8 mouse cellular contexts compared by ENCODE assay signal in genomic region chr12:28784355-28784754, GRCm38 (mm10). TPM values are rescaled to one million over a fixed set of nuclear protein-coding genes. Genes with fewer than 3 reads are reported as not detected.
DNase-seq lines count a peak whose midpoint lies in the region; ATAC-seq lines count a peak whose summit lies in the region.

No protein-coding gene starts in this region.

- H3K9me3 ChIP-seq in neural tube, embryonic 13.5 days, result no peaks in the 10 kb centered on the region

- peak; percentile 27 for DNase-seq in embryo, embryonic 10.5 days (ENCODE audit: low spot score)
- DNase-seq in embryo, embryonic 10 days (ENCODE audit: low spot score), result no peak
- peak; percentile 37 for DNase-seq in ovary, postnatal 36 days (ENCODE audit: low spot score)
- DNase-seq in ovary, postnatal 14 days (ENCODE audit: low spot score), result no peak
- DNase-seq in kidney, postnatal 14 days, result peak; percentile 24
- no peak for DNase-seq in gastrocnemius, adult 18-20 months (ENCODE audit: low spot score)

- H3K4me2 ChIP-seq in neural tube, embryonic 13.5 days, result no peak overlapping the region

- WGBS in neural tube, embryonic 13.5 days, result 26% methylated on average over 4 of the region's 4 CpGs

- peaks cover 56% of the 10 kb centered on the region for H3K4me1 ChIP-seq in neural tube, embryonic 13.5 days (replicated peaks)

- no peaks in the 10 kb centered on the region for H3K27me3 ChIP-seq in neural tube, embryonic 13.5 days

- H3K27ac ChIP-seq in neural tube, embryonic 13.5 days (replicated peaks), result peak overlapping the region; percentile 42; the same call in 1 of the 2 replicates

- no peak overlapping the region for H3K4me3 ChIP-seq in neural tube, embryonic 13.5 days

- no peaks in the 10 kb centered on the region for H3K36me3 ChIP-seq in neural tube, embryonic 13.5 days

- ATAC-seq in frontal cortex, adult (ENCODE audit: low TSS enrichment), result peak; percentile 66
- no peak for ATAC-seq in neural tube, embryonic 13.5 days (ENCODE audit: low read depth)

- H3K9ac ChIP-seq in neural tube, embryonic 13.5 days, result no peak overlapping the region

RNA-seq across cellular contexts. Expression of gene Eipr1, which starts 32.8 kb away (rescaled TPM):
- 59.9 and 69.6 TPM in 2 replicates for polyA plus RNA-seq in neural tube, embryonic 13.5 days (2015; fragmentation: Nextera tagmentation; extraction: Ambion mirVana)
- 1 to 10 TPM; 5.7 to 6.9 TPM for total RNA-seq in gastrocnemius, adult 18-20 months (2021)

RNA-seq across cellular contexts. Expression of gene Trappc12, which starts 34.1 kb away (rescaled TPM):
- 36.5 and 40.5 TPM in 2 replicates for polyA plus RNA-seq in neural tube, embryonic 13.5 days (2015; fragmentation: Nextera tagmentation; extraction: Ambion mirVana)
- 10 to 100 TPM; 18.0 to 19.7 TPM for total RNA-seq in gastrocnemius, adult 18-20 months (2021)

Comparison
In these comparisons a context has a peak if more than half of its experiments do, and no peak if none do; other contexts are left out.
1. DNase-seq: peak in embryo, embryonic 10.5 days (single experiment), ovary, postnatal 36 days (single experiment) and kidney, postnatal 14 days (single experiment); none in embryo, embryonic 10 days (single experiment), ovary, postnatal 14 days (single experiment) and gastrocnemius, adult 18-20 months (single experiment).